Mouse (Mus musculus) olfactory bulb, adult 2 months (tissue): Measurements from ENCODE around the gene Lysmd3.

ENCODE experiments used
- CTCF ChIP-seq: fragments of 200-500 bp; IDR thresholded peaks from 2 replicates; pipeline ENCODE4 v1.5.1; 2012; ENCODE audit warnings: low read depth, mild to moderate bottlenecking, low read length, moderate library complexity; ENCODE audit not compliant: insufficient read depth
- POLR2A ChIP-seq: fragments of 200-500 bp; IDR thresholded peaks from 2 replicates; pipeline ENCODE4 v1.6.1; 2012; ENCODE audit warnings: mild to moderate bottlenecking, low read depth, low read length, moderate library complexity; ENCODE audit not compliant: insufficient read depth

- TF ChIP-seq CTCF: no peak
- no peak for TF ChIP-seq POLR2A
These were observed 54.3 kb downstream of the Lysmd3 start for GRCm38 (mm10) chr13:81711546-81712371.
